Mouse (Mus musculus) forebrain, embryonic 14.5 days (tissue): ENCODE measurements at regions not wholly inside any gene's neighbourhood (a gene's known extent, or its start where the extent isn't known, plus 50 kb on each side); places are given as distances from the start of the nearest gene placed in this dataset.

Source experiments
- ATAC-seq: fragments of 200-750 bp; cut with Nextera tagmentation; 2 replicates; pipeline ENCODE4 v1.8.0; 2017; ENCODE audit warnings: mild to moderate bottlenecking, moderate library complexity
- DNase-seq: peaks from one replicate; pipeline ENCODE4 v3.0.0-alpha.2; 2015; ENCODE audit warnings: low spot score
- H3K27ac ChIP-seq: fragments of 300-500 bp; sonication (generic); 2 replicates; pipeline ENCODE4 v1.5.1; 2014; ENCODE audit warnings: low read depth, mild to moderate bottlenecking, control low read depth, low read length, moderate library complexity
- H3K27me3 ChIP-seq: fragments of 300-500 bp; sonication (generic); replicated peaks from 2 replicates; pipeline ENCODE4 v1.6.1; 2014; ENCODE audit warnings: low read length, control low read depth, mixed read lengths; ENCODE audit not compliant: control insufficient read depth, insufficient read depth
- H3K36me3 ChIP-seq: fragments of 300-500 bp; sonication (generic); 2 replicates; pipeline ENCODE4 v1.6.1; 2014; ENCODE audit warnings: low read length, control low read depth; ENCODE audit not compliant: control insufficient read depth, insufficient read depth
- H3K4me1 ChIP-seq: fragments of 300-500 bp; sonication (generic); 2 replicates; pipeline ENCODE4 v1.6.1; 2014; ENCODE audit warnings: antibody characterized with exemption, low read length, control low read depth; ENCODE audit not compliant: control insufficient read depth, insufficient read depth
- H3K4me2 ChIP-seq: fragments of 300-500 bp; sonication (generic); 2 replicates; pipeline ENCODE4 v1.6.1; 2014; ENCODE audit warnings: mild to moderate bottlenecking, control low read depth, low read length
- H3K4me3 ChIP-seq: fragments of 300-500 bp; sonication (generic); 2 replicates; pipeline ENCODE4 v1.5.1; 2014; ENCODE audit warnings: low read depth, low read length, control low read depth
- H3K9ac ChIP-seq: fragments of 300-500 bp; sonication (generic); 2 replicates; pipeline ENCODE4 v1.6.1; 2014; ENCODE audit warnings: mild to moderate bottlenecking, low read length, control low read depth, moderate library complexity
- H3K9me3 ChIP-seq: fragments of 300-500 bp; sonication (generic); replicated peaks from 2 replicates; pipeline ENCODE4 v1.6.1; 2016; ENCODE audit warnings: low read length, control low read depth, mixed read lengths; ENCODE audit not compliant: control insufficient read depth

DNA sequence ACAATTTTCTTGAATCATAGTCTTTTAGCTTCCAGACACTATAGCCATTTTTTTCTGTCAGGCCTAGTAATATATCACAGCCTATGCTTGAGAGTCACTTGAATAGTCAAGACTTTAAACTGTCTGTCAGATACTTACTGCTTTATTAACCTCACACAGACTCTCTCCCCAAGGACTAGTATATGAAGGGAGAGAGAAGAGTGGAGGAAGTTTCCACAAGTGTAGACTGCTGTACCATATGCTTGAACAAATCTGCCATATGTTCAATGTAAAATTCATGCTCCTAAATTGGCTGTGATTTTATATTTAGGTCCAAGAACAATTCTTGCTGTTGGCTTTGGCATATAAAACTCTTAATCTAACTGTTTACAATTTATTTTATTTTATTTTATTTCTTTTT, 100.1 kb downstream of the Gm44 start:
- ATAC-seq: peak; percentile 54; the same call in 1 of the 2 replicates
- peak; percentile 40 for DNase-seq
- Histone ChIP-seq H3K4me2 (no peak overlapping the region), H3K27me3 (no peaks in the 10 kb centered on the region), H3K4me3 (no peak overlapping the region), H3K4me1 (no peaks in the 10 kb centered on the region), H3K9me3 (no peaks in the 10 kb centered on the region), H3K9ac (no peak overlapping the region), H3K36me3 (no peaks in the 10 kb centered on the region), H3K27ac (no peak overlapping the region)
